Mouse (Mus musculus): ENCODE data around the gene Sox15. TPM values are rescaled to one million over a fixed set of nuclear protein-coding genes. Genes with fewer than 3 reads are reported as not detected.

Gene Sox15
- polyA plus RNA-seq, 1 experiment from 2014 or later, result not detected

DNA sequence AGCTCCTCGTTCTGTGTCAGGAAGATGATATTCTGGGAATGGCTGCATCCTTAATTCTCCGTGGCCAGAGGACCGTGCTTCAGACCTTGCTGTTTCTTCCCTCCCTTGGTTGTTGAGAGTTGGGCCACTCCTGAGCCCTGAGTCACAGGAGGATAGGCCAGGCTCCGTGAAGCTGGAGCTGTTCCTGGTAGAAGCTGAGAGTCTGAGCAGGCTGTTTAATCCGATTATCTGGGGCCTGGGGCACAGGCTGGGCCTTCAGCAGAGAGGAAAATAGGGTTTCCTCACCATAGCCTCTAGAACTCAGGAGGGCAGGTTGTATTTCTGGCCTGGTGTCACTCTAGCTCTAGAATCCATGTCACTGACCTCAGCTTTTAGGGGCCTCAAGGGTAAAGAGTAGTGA, 1.7 kb upstream of the Sox15 start:
- Histone ChIP-seq H3K36me3 (replicated peaks) (peaks cover 88% of the 10 kb centered on the region), H3K27ac (no peak overlapping the region; the same call in 1 of the 2 replicates), H3K4me2 (no peak overlapping the region), H3K4me3 (replicated peaks) (no peak overlapping the region), H3K4me1 (peaks cover 16% of the 10 kb centered on the region), H3K27me3 (no peaks in the 10 kb centered on the region), H3K9me3 (no peaks in the 10 kb centered on the region), H3K9ac (no peak overlapping the region)
- no peak for ATAC-seq (ENCODE audit: low FRiP score)
- 68% methylated on average over 5 of the region's 5 CpGs for WGBS

DNA sequence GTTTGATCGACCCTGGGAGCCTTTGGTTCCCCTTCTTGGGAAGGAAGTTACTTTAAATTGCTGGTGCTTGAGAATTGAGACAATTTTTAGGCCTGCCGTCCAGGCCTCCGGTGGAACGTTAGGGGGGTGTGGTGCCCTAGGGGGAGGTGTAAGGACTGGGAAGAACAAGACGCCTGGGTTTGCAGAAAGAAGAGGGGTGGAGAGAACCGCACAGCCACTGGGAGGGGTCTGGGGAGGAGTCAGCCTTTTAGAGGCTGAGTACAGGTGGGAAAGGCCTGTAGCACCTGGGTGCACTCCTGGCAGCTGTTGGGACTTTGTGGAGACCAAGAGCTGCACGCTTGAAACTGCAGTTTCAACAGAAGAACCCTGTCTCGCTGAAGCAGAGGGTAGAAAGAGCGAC, 354 bp upstream of the Sox15 start:
- Histone ChIP-seq H3K4me1 (peaks cover 16% of the 10 kb centered on the region), H3K4me3 (replicated peaks) (no peak overlapping the region), H3K36me3 (replicated peaks) (peaks cover 83% of the 10 kb centered on the region), H3K4me2 (no peak overlapping the region), H3K27ac (peak overlapping the region; percentile 46; the same call in 1 of the 2 replicates), H3K27me3 (no peaks in the 10 kb centered on the region), H3K9me3 (no peaks in the 10 kb centered on the region), H3K9ac (no peak overlapping the region)
- ATAC-seq (ENCODE audit: low FRiP score), result no peak
- 43% methylated on average over 9 of the region's 9 CpGs for WGBS

DNA sequence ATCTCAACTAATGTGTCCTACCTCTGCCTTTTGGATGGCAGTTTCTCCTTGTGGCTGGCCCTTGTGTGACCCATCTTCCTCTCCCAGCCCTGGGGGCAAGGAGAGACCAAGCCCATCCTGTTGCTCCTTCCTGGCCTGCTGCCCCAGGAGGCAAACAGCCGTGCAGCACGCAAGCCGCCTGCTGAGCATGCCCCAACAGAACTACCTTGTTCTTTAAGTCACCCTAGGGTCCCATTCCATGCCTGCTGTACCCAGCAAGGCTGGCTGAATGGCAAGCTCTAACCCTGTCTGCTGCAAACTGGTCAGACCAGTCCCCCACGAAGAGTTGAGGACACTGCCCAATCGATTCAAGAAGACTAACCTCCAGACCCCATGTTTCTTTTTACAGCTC, 946 bp downstream of the Sox15 start:
- no peaks in the 10 kb centered on the region for H3K27me3 ChIP-seq
- H3K9me3 ChIP-seq, result no peaks in the 10 kb centered on the region
- H3K27ac ChIP-seq, result no peak overlapping the region
- H3K4me2 ChIP-seq, result no peak overlapping the region
- H3K4me1 ChIP-seq, result peaks cover 19% of the 10 kb centered on the region
- peaks cover 70% of the 10 kb centered on the region for H3K36me3 ChIP-seq (replicated peaks)
- H3K9ac ChIP-seq, result no peak overlapping the region
- H3K4me3 ChIP-seq (replicated peaks), result no peak overlapping the region
- WGBS, result 87% methylated on average over 5 of the region's 5 CpGs
- ATAC-seq (ENCODE audit: low FRiP score), result no peak

DNA sequence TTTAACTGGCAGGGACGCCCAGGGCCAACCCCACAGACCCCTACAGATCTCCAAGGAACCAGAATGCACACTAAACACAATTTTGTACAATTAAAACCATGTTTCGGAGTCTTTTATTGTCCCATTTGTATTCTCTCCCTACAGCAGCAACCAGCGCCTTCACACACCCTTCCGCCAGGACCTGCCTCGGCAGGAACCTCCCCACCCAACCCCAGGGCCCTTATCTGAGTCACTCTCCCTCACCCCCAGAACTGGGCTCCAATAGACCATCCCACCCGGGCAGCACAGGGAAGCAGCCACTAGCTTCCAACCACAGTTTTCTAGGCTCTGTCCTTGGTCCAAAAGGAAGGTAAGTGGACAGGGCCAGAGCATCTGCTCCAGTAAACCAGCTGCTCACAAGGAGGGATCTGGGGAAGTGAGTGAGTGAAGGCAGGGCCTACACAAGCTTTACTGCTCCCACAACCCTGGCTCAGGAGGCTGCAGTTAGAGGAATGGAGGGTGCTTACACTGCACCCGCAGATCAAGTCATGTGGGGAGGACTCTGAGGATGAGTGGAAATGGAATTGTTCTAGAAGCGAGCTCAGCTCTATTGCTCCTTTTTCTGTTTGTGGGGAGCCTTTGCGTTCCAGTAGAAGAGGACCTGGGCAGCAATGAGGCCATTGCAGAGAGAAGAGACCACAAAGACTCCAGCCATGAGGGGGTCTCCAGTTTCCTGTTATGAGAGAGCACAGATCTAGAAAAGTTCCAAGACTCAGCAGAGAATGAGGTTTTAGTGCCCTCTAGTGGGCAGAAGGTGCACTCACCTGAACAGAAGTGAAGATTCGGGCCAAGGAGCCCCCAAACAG, 1.7 kb downstream of the Sox15 start:
- Histone ChIP-seq H3K27me3 (no peaks in the 10 kb centered on the region), H3K4me3 (replicated peaks) (0 out of 2 replicates have a peak overlapping the region, but pooled peaks have one; percentile 2), H3K9ac (no peak overlapping the region), H3K4me2 (no peak overlapping the region), H3K27ac (peak overlapping the region; percentile 36), H3K4me1 (peaks cover 27% of the 10 kb centered on the region), H3K36me3 (replicated peaks) (peaks cover 62% of the 10 kb centered on the region), H3K9me3 (no peaks in the 10 kb centered on the region)
- no peak for ATAC-seq (ENCODE audit: low FRiP score)
- WGBS, result 82% methylated on average over 10 of the region's 10 CpGs

DNA sequence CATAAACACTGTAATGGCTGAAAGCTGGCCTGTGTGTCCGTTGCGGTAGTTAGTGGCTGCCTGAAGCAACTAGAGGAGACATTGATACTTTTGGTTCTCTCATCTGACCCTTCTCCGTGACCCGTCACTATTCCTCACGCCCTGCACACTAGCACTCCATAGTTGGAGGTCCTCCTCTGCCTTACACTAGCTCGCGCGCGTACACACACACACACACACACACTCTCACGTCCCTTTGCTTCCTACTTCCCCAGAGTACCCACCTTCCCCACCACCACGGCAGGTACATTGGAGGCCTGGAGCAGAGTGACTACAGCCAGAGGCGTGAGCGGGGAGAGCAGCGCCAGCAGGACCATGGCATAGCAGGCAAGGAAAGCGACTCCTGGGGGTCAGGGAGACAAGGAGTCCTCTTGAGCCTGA, 2.4 kb downstream of the Sox15 start:
- Histone ChIP-seq H3K27ac (no peak overlapping the region), H3K4me3 (replicated peaks) (0 out of 2 replicates have a peak overlapping the region, but pooled peaks have one; percentile 2), H3K9ac (no peak overlapping the region), H3K4me1 (peaks cover 27% of the 10 kb centered on the region), H3K36me3 (replicated peaks) (peaks cover 56% of the 10 kb centered on the region), H3K27me3 (no peaks in the 10 kb centered on the region), H3K9me3 (no peaks in the 10 kb centered on the region), H3K4me2 (no peak overlapping the region)
- WGBS, result 83% methylated on average over 15 of the region's 15 CpGs
- no peak for ATAC-seq (ENCODE audit: low FRiP score)

DNA sequence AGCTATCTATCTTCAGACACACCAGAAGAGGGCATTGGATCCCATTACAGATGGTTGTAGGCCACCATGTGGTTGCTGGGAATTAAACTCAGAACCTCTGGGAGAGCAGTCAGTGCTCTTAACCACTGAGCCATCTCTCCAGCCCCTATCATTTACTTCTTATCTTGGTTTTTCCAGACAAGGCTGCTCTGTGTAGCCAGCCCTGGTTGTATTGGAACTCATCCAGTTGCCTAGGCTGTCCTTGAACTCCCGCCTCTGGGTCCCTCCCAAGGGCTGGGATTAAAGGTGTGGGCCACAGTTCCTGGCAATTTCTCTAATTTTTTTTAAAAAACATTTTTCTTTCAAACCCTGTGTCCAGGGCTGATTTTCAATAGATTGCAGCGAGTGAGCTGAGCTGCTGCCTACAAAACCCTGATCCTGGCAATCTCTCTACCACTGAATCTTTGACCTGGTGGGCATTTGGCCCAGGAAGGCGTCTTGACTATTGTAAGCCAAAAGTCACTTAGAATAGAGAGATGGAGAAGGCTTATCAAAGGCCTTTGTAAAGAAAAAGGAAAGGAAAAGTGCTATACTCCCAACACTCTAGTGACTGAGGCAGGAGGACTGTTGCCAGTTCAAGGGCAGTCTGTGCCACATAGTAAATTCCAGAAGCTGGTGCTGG, 6.2 kb downstream of the Sox15 start:
- WGBS, result 85% methylated on average over 3 of the region's 3 CpGs
- Histone ChIP-seq H3K4me3 (replicated peaks) (peak overlapping the region; percentile 53), H3K9me3 (no peaks in the 10 kb centered on the region), H3K27me3 (no peaks in the 10 kb centered on the region), H3K27ac (peak overlapping the region; percentile 98), H3K9ac (peak overlapping the region; percentile 63), H3K4me2 (peak overlapping the region; percentile 59), H3K4me1 (peaks cover 18% of the 10 kb centered on the region), H3K36me3 (replicated peaks) (peaks cover 54% of the 10 kb centered on the region)
- ATAC-seq (ENCODE audit: low FRiP score), result no peak

DNA sequence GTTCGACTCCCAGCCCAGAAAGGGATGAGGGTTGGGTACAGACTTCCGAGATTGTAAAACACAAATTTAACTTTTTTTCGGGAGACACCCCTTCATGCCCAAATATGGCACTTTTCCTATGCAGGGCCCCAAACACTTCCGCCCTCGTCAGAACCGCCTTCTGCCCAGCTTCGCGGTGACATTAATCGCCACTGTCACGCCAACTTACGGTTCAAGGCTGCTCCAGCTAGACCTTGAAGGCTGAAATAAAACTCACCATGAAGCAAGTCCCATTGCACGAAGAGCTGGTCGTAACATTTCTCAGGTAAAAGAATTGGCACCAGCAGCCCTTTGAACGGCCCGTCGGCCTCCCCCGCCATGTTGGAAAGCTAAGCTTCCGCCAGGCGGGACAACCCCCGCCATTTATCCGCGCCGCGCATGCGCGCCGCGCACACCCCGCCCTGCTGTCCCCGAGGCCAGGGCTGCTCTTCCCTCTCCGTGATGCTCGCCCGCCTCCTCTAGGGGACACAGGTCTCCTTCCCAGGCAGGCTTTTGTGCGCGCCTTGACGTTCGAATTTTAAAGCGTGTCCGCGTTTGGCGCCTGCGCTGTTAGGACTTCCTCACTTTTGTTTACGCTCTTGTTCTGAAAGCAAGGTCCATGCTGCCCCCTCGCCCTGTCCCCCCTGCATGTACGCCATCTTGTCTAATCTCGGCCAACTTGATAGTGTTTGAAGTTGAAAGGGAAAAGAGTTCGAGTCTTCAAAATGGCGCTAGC, 7.3 kb downstream of the Sox15 start, which contains the start of gene Mpdu1:
Gene Mpdu1 (minus strand): TSS at position 430 of the 754 bp plus-strand sequence.
- H3K9me3 ChIP-seq, result no peaks in the 10 kb centered on the region
- H3K9ac ChIP-seq, result peak within 1 kb of the TSS; percentile 63
- peak; percentile 95 for ATAC-seq (ENCODE audit: low FRiP score)
- H3K27me3 ChIP-seq, result no peaks in the 10 kb centered on the region
- peaks cover 52% of the 10 kb centered on the region for H3K36me3 ChIP-seq (replicated peaks)
- peak within 1 kb of the TSS; percentile 53 for H3K4me3 ChIP-seq (replicated peaks)
- H3K4me1 ChIP-seq, result peaks cover 18% of the 10 kb centered on the region
- H3K27ac ChIP-seq, result peak within 1 kb of the TSS; percentile 98
- peak within 1 kb of the TSS; percentile 59 for H3K4me2 ChIP-seq
- under 1% methylated on average over 48 of the region's 48 CpGs for WGBS

DNA sequence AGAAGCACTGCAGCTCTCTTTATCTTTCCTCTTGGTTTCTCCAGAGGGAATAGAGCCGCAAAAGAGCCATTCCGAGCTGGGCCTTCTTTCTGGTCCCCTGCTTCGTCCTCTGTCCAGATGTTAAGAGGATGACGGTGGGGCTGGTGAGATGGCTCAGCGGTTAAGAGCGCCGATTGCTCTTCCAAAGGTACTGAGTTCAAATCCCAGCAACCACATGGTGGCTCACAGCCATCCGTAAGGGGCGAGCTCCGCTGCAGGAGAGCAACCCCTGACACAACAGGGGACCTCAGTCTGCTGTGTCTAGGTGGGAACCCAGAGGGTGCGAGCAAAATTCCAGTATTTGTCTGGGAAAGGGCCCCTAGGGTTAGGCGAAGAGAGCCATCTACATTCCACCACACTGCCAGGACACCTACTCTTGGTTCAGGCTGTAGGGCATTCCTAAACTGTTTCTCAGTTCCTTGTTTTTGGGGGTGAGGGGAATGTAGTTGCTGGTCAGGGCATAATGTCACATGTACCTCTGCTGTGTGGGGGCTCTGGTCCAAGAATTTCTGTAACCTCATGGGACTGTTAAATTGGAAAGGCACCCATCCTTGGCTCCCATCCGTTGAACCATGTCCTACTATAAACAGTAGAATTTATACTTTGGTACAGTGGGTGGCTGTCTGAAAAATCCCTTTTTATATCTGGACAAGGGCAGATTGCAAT, 8.0 kb downstream of the Sox15 start:
- peak overlapping the region; percentile 59 for H3K4me2 ChIP-seq
- ATAC-seq (ENCODE audit: low FRiP score), result peak; percentile 18

DNA sequence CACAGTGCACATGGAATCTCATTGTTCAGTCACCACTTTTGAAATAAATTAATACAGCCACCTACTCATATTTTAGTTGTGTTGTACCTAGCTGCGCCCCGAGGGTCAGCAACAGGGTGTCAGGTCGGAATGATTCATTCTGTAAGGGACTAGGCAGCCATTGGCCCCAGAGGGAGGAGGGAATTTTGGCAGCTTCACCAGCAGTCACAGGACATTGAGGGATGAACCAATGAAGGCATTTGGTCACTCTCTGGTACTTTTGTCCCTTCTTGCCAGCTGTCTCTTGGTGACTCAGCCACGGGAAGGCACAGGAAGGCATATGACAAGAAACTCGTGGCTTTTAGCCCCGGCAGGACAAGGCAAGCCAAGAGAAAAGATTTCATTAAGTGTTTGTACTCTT, 8.7 kb downstream of the Sox15 start:
- ATAC-seq (ENCODE audit: low FRiP score), result no peak
- H3K36me3 ChIP-seq (replicated peaks), result peaks cover 52% of the 10 kb centered on the region
- 88% methylated on average over 6 of the region's 6 CpGs for WGBS
- no peaks in the 10 kb centered on the region for H3K9me3 ChIP-seq
- H3K4me3 ChIP-seq (replicated peaks), result no peak overlapping the region
- peaks cover 18% of the 10 kb centered on the region for H3K4me1 ChIP-seq
- H3K27ac ChIP-seq, result peak overlapping the region; percentile 98; the same call in 1 of the 2 replicates
- no peak overlapping the region for H3K9ac ChIP-seq
- H3K27me3 ChIP-seq, result no peaks in the 10 kb centered on the region
- no peak overlapping the region for H3K4me2 ChIP-seq

More for the DNA sequence above, 8.0 kb downstream of the Sox15 start:
- Histone ChIP-seq H3K27ac (peak overlapping the region; percentile 98), H3K4me1 (peaks cover 18% of the 10 kb centered on the region), H3K9me3 (no peaks in the 10 kb centered on the region), H3K27me3 (no peaks in the 10 kb centered on the region), H3K9ac (peak overlapping the region; percentile 63), H3K4me3 (replicated peaks) (peak overlapping the region; percentile 53), H3K36me3 (replicated peaks) (peaks cover 52% of the 10 kb centered on the region)
- 76% methylated on average over 13 of the region's 13 CpGs for WGBS

DNA sequence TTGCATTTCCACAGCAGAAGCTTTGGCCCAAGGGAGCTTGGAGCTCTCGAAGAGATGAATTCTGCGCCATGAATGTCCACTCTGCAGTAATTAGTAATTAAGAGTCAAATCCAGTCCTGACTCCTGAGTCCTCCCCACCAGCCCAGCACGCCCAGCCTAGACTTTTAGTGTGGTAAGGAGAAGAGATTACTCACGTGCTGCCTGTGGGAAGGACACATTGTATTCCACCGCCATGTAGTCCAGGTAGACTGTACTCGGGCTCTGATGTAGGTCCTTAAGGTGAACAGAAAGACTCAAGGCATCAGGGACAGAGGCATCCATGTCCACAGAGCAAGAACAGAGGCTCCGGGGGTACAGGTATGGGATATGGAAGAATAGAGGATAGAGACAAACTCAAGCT, 9.7 kb downstream of the Sox15 start:
- Histone ChIP-seq H3K27me3 (no peaks in the 10 kb centered on the region), H3K9ac (no peak overlapping the region), H3K27ac (no peak overlapping the region), H3K4me1 (peaks cover 26% of the 10 kb centered on the region), H3K4me2 (no peak overlapping the region), H3K36me3 (replicated peaks) (peaks cover 58% of the 10 kb centered on the region), H3K4me3 (replicated peaks) (no peak overlapping the region), H3K9me3 (no peaks in the 10 kb centered on the region)
- ATAC-seq (ENCODE audit: low FRiP score), result no peak
- WGBS, result 94% methylated on average over 7 of the region's 7 CpGs

DNA sequence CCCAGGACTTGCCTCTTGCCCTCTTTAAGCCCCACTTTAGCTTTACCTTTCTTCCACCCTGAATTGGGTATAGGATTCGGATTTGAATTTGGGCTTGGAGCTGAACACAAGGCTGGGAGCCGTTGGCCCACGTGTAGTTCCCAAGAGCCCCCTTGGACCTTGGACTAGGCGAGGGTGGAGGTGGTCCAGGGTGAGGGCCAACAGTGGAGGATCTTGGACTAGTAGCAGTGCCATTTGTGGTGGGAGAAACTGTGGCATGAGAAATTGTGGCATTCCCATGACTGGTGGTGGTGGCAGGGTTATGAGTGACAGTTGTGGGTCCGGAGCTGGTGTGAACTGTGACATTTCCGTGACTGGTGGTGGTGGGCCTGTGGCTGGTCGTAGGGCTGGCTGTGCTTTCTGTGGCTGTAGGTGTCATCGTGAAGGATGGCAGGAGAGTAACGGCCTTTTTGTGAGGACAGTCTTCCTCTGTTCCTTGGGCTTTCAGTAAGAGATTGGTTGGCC, 10.4 kb downstream of the Sox15 start:
- Histone ChIP-seq H3K36me3 (replicated peaks) (peaks cover 64% of the 10 kb centered on the region), H3K27me3 (no peaks in the 10 kb centered on the region), H3K4me2 (no peak overlapping the region), H3K27ac (no peak overlapping the region), H3K9ac (no peak overlapping the region), H3K4me3 (replicated peaks) (no peak overlapping the region), H3K9me3 (no peaks in the 10 kb centered on the region), H3K4me1 (peaks cover 33% of the 10 kb centered on the region)
- ATAC-seq (ENCODE audit: low FRiP score), result no peak
- WGBS, result 82% methylated on average over 9 of the region's 9 CpGs
